Mouse (Mus musculus) mammary gland, adult 2 months (tissue): Measurements from ENCODE around the gene Trim43b. TPM values are rescaled to one million over a fixed set of nuclear protein-coding genes. Genes with fewer than 3 reads are reported as not detected.

Experiments
- polyA plus RNA-seq: library from polyadenylated mRNA; depleted of rRNA; stranded (reverse); fragments of >200 nt; gene quantifications from 2 replicates; pipeline ENCODE4 v1.2.3, GENCODE M21; 2012; ENCODE audit warnings: low replicate concordance; rRNA removed

The Trim43b gene
- 0.04 TPM in 1 of 2 replicates, not detected in the other for polyA plus RNA-seq

GRCm38 (mm10) chr9:89092735-89093134, at the start of gene Trim43b:
TSS of gene Trim43b (minus strand) at chr9:89092835.

Other genes starting within 250 kb of the Trim43b start
- gene Bcl2a1a, start 135.9 kb downstream of the Trim43b start, polyA plus RNA-seq = 2.9 and 3.5 TPM in 2 replicates
- gene Bcl2a1b, start 106.4 kb upstream of the Trim43b start, polyA plus RNA-seq = 4.0 and 6.7 TPM in 2 replicates
- gene Gm29094, start 106.5 kb upstream of the Trim43b start, polyA plus RNA-seq = not detected in 2 replicates
- gene Mthfs, start 117.8 kb upstream of the Trim43b start, polyA plus RNA-seq = 7.1 and 15.8 TPM in 2 replicates